Mouse (Mus musculus): ENCODE results near the gene Rbp4. TPM values are rescaled to one million over a fixed set of nuclear protein-coding genes. Genes with fewer than 3 reads are reported as not detected.

Gene Rbp4
- polyA plus RNA-seq, 2 experiments from 2014 or later = not detected

DNA sequence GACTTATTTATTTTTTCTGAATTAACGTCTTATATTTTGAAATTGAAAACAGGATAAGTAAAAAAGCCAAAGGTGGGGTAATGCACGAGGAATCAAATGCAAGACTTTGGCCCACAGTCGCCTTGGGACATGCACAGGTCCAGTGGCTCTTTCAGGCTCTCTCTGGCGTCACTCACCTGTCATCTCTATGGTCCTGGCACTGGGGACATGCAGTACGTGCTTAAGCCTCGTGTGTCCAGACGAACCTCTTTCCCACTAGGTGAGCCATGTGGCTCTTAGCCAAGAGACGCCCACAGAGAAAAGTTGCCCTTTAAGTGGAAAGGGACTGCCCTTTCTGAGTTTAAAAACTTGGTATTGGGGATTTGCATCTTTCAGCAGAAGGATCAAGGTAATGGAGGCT lies 35.7 kb downstream of the Rbp4 start:
- ATAC-seq = no peak

DNA sequence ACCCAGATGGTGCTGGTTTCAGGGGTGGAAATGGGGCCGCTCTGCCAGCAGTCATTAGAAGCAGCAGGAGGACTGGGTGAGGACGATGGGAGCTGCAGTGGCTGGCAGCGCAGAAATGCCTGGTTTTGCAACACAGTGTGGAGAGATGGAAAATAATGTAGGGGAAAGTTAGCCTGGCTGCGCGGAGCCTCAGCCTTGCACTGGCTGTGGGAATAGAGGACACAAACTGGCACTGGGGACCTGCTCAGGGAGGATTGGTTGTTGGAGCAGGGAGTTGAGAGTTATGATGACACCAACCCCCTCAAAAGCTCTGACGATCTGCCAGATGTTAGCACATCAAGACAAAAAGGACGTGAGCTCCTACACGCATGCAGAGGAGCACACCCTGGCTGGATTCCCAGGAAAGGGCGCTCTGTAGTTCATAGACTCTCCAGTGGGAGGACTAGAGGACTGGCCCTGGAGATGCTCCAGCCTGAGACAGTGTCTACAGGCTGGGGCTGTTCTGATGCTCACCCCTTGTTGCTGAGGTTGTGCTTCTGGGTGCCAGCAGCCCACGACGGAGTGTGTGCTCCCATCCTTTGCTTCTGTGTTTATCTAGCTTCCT lies 38.0 kb downstream of the Rbp4 start:
- ATAC-seq = no peak

DNA sequence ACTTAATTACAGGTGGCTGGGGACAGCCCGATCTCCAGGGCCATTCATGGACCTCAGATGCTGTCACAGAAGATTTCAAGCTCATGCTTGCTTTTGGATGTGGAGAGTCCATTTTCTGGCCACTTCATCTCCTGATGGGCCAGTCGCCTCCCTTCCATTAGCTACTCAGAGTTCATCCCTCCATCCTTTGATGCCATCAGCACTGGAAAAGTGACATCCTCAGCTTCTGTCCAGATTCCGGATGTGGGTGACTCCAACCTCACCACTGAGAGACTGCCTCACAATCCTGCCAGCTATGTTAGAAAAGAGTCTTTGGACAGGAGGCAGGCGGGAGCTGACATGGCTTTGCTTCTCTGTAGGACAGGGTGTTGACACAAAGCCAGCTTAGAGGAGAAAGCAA lies 39.2 kb downstream of the Rbp4 start:
- no peak for ATAC-seq

DNA sequence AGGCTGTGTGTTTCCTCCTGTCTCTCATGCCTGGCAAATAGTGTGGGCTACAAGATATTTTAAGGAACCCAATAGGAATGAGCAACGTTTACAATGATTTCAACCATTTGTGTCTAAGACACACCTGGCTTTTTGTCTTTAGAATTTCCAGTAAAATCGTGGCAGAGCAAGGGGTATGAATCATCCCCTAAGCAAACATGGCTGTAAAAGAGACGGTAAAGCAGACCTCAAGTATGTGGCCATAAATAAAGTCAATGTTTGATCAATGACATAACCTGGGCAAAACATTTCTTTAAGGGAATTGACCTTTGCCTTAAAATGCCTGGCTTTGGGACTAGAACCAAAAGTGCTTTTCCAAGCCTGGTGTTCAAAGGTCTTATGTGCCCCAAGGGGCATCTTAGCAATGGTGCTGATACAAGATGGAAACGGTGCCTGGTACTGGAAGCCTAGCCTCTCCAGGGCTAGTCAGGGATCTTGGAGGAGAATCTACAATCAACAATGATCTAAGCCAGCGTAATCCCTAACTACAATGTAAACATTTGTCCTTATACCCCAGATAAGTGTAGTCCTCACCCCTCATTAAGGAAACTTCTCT lies 42.1 kb downstream of the Rbp4 start:
- no peak for ATAC-seq

DNA sequence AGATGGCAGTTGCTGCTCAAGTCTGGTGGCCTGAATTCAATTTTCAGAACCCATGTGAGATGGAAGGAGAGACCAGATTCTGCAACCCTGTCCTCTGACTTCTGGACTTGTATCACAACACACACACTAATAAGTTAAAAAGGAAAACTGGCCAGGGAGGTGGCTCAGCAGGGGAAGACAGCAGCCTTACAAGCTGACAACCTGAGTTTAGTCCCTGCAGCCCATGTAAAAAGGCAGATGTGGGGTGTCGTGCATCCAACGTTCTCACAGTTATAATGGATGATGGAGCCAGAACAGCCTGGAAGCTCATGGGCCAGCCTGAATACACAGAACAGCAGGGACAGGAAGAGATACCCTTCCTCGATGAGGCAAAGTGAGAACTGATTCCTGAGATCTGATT lies 43.7 kb downstream of the Rbp4 start:
- ATAC-seq = no peak

DNA sequence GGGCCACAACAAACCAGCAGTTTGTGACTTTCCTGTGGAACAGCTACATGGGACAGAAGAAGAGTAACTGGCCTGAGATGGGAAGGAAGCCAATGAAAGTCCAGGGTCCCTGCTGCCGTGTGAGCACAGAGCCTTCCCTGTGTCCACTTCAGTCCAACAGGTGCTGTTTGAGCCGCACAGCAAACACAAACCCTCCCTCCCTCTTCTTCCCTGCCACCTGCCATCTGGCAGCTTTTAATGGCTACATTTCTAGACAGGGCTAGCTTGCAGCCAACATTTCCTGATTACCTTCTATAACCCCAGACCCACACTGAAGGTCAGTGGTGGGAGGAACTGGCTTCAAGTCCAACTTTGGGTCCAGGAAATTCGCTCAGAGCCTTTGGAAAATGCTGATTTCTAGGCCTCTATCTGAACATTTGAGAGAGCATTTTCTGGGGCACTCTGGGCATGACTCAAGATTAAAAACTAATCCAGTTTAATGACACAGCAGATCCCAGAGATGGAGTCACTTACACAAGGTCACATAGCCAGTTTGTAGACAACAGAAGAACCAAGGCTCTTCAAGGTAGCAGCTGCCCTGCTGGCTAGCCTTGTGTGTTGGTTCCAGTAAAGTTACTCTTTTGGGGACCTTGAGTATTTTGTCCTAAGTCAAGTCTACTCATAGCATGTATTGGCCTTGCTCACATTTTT lies 47.1 kb downstream of the Rbp4 start:
- ATAC-seq = no peak

DNA sequence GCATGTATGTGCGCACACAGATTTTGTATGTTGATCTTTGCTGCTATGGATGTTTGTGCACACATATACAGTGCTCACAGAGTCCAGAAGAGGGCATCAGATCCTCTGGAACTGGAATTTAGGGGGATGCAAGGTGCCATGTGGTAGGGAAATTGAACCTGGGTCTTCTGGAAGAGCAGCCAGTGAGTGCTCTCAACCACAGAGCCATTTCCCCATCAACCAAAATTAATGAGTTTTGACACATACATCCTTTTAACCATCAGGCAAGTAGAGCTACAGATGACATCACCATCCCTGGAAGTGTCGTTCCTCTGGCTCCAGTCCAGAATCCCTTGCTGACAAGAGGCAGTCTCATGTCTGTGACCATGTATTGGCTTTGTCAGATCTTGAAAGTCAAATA lies 48.8 kb downstream of the Rbp4 start:
- ATAC-seq = no peak

DNA sequence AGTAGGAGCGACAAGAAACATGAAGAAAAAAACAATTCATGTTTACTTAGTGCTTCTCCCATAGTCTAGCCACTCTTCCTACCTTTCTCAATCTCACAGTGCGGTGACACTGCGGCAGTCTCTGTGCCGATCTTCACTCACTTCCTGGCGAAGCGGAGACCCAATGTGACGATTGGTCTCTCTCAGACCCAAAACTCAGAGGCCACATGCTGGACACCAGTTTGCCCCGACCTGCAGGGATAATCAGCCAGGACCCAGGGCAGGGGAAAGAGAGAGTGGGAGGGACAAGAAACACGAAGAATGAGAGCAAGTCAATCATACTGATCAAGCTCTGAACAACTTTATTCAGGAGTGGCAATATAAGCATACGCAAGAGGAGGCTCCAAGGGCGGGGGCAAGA lies 50.0 kb downstream of the Rbp4 start:
- ATAC-seq = no peak

DNA sequence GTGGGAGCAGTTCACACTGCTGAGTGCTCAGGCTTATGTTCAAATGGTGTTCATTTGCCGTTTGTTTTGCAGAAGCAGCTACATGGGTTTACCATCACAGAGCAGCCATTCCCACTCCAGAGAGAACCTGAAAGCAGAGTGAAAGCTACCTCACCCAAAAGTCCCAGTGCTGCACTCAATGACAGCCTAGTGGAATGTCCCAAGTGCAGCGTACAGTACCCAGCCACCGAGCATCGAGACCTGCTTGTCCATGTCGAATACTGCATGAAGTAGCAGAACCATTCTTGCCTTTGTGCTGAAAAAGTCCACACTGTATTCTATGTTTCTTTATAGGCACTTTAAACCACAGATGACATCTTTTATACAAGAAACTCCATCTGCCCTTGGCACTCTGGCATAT lies 51.9 kb downstream of the Rbp4 start:
- ATAC-seq = no peak

Other genes starting within 250 kb of the Rbp4 start
- gene Myof, start 81.7 kb downstream of the Rbp4 start, polyA plus RNA-seq (2017; shearing (Covaris generic)) = under 1 TPM; 0.19 to 0.27 TPM
- gene Cep55, start 70.3 kb downstream of the Rbp4 start, polyA plus RNA-seq (2017; shearing (Covaris generic)) = 10 to 100 TPM; 11.9 to 14.7 TPM
- under 1 TPM in 1 of 2 experiments, not detected in 1; 0.32 TPM for gene Ffar4, start 28.2 kb downstream of the Rbp4 start, polyA plus RNA-seq (2017; shearing (Covaris generic))
- gene Pde6c, start 7.5 kb upstream of the Rbp4 start, polyA plus RNA-seq (2017; shearing (Covaris generic)) = not detected
- 10 to 100 TPM; 25.6 to 33.2 TPM for gene Fra10ac1, start 98.9 kb upstream of the Rbp4 start, polyA plus RNA-seq (2017; shearing (Covaris generic))
- gene Lgi1, start 139.3 kb upstream of the Rbp4 start, polyA plus RNA-seq (2017; shearing (Covaris generic)) = not detected